Mouse (Mus musculus) 3T3-L1 (cell line): ENCODE measurements at regions not wholly inside any gene's neighbourhood (a gene's known extent, or its start where the extent isn't known, plus 50 kb on each side); places are given as distances from the start of the nearest gene placed in this dataset.

ENCODE experiments used
- DNase-seq: peaks from one replicate; pipeline ENCODE4 v3.0.0-alpha.2; 2015; ENCODE audit warnings: low read depth, low spot score

DNA sequence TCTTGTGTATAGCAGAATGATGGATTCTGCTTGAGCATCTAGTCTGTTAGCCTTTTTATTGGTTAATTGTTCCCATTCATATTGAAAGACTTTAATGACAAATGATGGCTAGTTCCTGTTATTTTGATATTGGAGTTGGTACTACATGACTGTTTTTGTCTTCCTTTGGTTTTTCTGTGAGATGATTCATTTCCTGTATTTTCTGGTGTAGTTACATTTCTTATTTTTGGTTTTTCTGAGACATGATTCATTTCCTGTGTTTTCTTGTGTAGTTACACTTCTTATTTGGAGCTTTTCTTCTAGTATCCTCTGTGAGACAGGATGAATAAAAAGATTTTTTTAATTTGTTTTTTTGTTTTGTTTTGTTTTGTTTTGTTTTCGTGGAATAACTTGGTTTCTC is 1370.8 kb downstream of the Fscb start:
- DNase-seq = peak; percentile 62
